In genomic region chr3:157867836-157868235, GRCm38 (mm10) we compare ENCODE assay signal across 22 mouse cellular contexts. TPM values are rescaled to one million over a fixed set of nuclear protein-coding genes. Genes with fewer than 3 reads are reported as not detected.
A peak's percentile ranks its signal among the peaks of the same experiment; 100 is the strongest.
DNase-seq lines count a peak whose midpoint lies in the region; ATAC-seq and TF ChIP-seq lines count a peak whose summit lies in the region.
"Had no signal": no experiment of that assay in that cellular context is flagged by ENCODE, and none has a peak within 500 bp of the region (broad histone marks: within the 10 kb centered on the region; RNA-seq: fewer than 3 reads in every experiment).

No protein-coding gene starts in this region.

- no peaks in the 10 kb centered on the region for H3K4me1 ChIP-seq in lung, embryonic 14.5 days (ENCODE audit: insufficient read depth)
- H3K4me1 ChIP-seq in lung, embryonic 16.5 days (replicated peaks; ENCODE audit: control insufficient read depth, insufficient read depth, low read length), result peaks cover 3% of the 10 kb centered on the region; the same call in 1 of the 2 replicates
- H3K4me1 ChIP-seq in lung, postnatal 0 days (ENCODE audit: insufficient read depth, low read depth, low read length), result no peaks in the 10 kb centered on the region
- no peaks in the 10 kb centered on the region for H3K4me1 ChIP-seq in lung, adult 2 months (ENCODE audit: control insufficient read depth, insufficient read depth, low read length)
- H3K4me1 ChIP-seq in stomach, embryonic 16.5 days (ENCODE audit: control insufficient read depth, insufficient read depth, low read length), result no peaks in the 10 kb centered on the region
- no peaks in the 10 kb centered on the region for H3K4me1 ChIP-seq in stomach, postnatal 0 days (replicated peaks; ENCODE audit: control insufficient read depth, insufficient read depth)

- no peak overlapping the region for H3K4me3 ChIP-seq in lung, embryonic 14.5 days (ENCODE audit: low read depth, low read length)
- H3K4me3 ChIP-seq in lung, embryonic 16.5 days (ENCODE audit: low read length), result no peak overlapping the region
- no peak overlapping the region for H3K4me3 ChIP-seq in lung, postnatal 0 days (ENCODE audit: low read depth, low read length)
- H3K4me3 ChIP-seq in lung, adult 2 months (replicated peaks; ENCODE audit: extremely low read depth, low read depth, low read length), result no peak overlapping the region
- no peak overlapping the region for H3K4me3 ChIP-seq in stomach, embryonic 16.5 days (replicated peaks; ENCODE audit: low read length)
- H3K4me3 ChIP-seq in stomach, postnatal 0 days (ENCODE audit: low read depth, low read length), result no peak overlapping the region

- H3K36me3 ChIP-seq in lung, embryonic 14.5 days (ENCODE audit: insufficient read depth), result no peaks in the 10 kb centered on the region
- H3K36me3 ChIP-seq in lung, embryonic 16.5 days (ENCODE audit: control insufficient read depth, insufficient read depth, low read length), result no peaks in the 10 kb centered on the region
- H3K36me3 ChIP-seq in lung, postnatal 0 days (ENCODE audit: insufficient read depth, low read length), result no peaks in the 10 kb centered on the region
- H3K36me3 ChIP-seq in stomach, embryonic 16.5 days (ENCODE audit: control insufficient read depth, insufficient read depth, low read length), result no peaks in the 10 kb centered on the region
- no peaks in the 10 kb centered on the region for H3K36me3 ChIP-seq in stomach, postnatal 0 days (ENCODE audit: control insufficient read depth, insufficient read depth, low read length)
- H3K36me3 ChIP-seq: G1E had no signal

- DNase-seq in lung, embryonic 14.5 days, result peak; percentile 51
- no peak for DNase-seq in lung, postnatal 4 days
- DNase-seq in lung, postnatal 25 days (ENCODE audit: low spot score), result no peak
- peak; percentile 55 for DNase-seq in lung, postnatal 0 days (ENCODE audit: low spot score)
- no peak for DNase-seq in lung, adult 2 months
- DNase-seq in stomach, postnatal 0 days (ENCODE audit: low spot score), result no peak
- DNase-seq: adrenal gland, adult 2 months; adrenal gland, adult 8-10 months; adrenal gland, postnatal 10 days; adrenal gland, postnatal 14 days; adrenal gland, postnatal 25 days; adrenal gland, postnatal 36 days; B cell, adult 2 months; cerebellum, adult 11 months; cerebellum, adult 11-12 months had no signal

- H3K27ac ChIP-seq in lung, embryonic 14.5 days (ENCODE audit: low read depth), result no peak overlapping the region
- H3K27ac ChIP-seq in lung, embryonic 16.5 days (ENCODE audit: low read length), result no peak overlapping the region
- H3K27ac ChIP-seq in lung, postnatal 0 days (ENCODE audit: low read length), result no peak overlapping the region
- H3K27ac ChIP-seq in stomach, embryonic 16.5 days (ENCODE audit: low read length), result peak overlapping the region; percentile 39; the same call in 1 of the 2 replicates
- H3K27ac ChIP-seq in stomach, postnatal 0 days (replicated peaks), result no peak overlapping the region

- no peak overlapping the region for H3K9ac ChIP-seq in lung, embryonic 14.5 days
- H3K9ac ChIP-seq in lung, embryonic 16.5 days (ENCODE audit: low read length), result no peak overlapping the region
- H3K9ac ChIP-seq in lung, postnatal 0 days (replicated peaks; ENCODE audit: low read depth), result no peak overlapping the region
- H3K9ac ChIP-seq in stomach, embryonic 16.5 days (ENCODE audit: low read length), result no peak overlapping the region
- H3K9ac ChIP-seq in stomach, postnatal 0 days (ENCODE audit: low read length), result no peak overlapping the region

- ATAC-seq in lung, embryonic 14.5 days (ENCODE audit: insufficient read depth), result no peak
- ATAC-seq in lung, embryonic 16.5 days (ENCODE audit: low read depth), result peak; percentile 64
- ATAC-seq in lung, postnatal 0 days, result no peak
- ATAC-seq in stomach, embryonic 16.5 days (ENCODE audit: insufficient read depth, low FRiP score), result 0 out of 2 replicates have a peak, but pooled peaks have one; percentile 44
- ATAC-seq in stomach, postnatal 0 days (ENCODE audit: low FRiP score, low TSS enrichment), result no peak; the same call in 1 of the 2 replicates
- ATAC-seq: activated CD4-positive, CD25-positive, alpha-beta regulatory T cell, adult 4 months; CD4-positive, CD25-positive, alpha-beta regulatory T cell, adult 4 months; Patski had no signal

- TF ChIP-seq POLR2A in lung, adult 2 months (IDR thresholded peaks at IDR 0.05; ENCODE audit: borderline replicate concordance, extremely low read depth, low read depth, low read length), result no peak

- no peaks in the 10 kb centered on the region for H3K27me3 ChIP-seq in lung, embryonic 14.5 days (ENCODE audit: insufficient read depth, low read length)
- no peaks in the 10 kb centered on the region for H3K27me3 ChIP-seq in lung, embryonic 16.5 days (ENCODE audit: control insufficient read depth, insufficient read depth, low read depth, low read length)
- H3K27me3 ChIP-seq in lung, postnatal 0 days (replicated peaks; ENCODE audit: insufficient read depth, low read length), result no peaks in the 10 kb centered on the region
- no peaks in the 10 kb centered on the region for H3K27me3 ChIP-seq in stomach, embryonic 16.5 days (ENCODE audit: control insufficient read depth, insufficient read depth, low read length)
- no peaks in the 10 kb centered on the region for H3K27me3 ChIP-seq in stomach, postnatal 0 days (ENCODE audit: control insufficient read depth, insufficient read depth, low read length)
- H3K27me3 ChIP-seq: CH12.LX, Patski had no signal

- no peak for TF ChIP-seq CTCF in lung, embryonic 14.5 days (IDR thresholded peaks at IDR 0.05; ENCODE audit: low read depth)
- no peak for TF ChIP-seq CTCF in lung, postnatal 0 days (IDR thresholded peaks at IDR 0.05)
- no peak for TF ChIP-seq CTCF in lung, adult 2 months (IDR thresholded peaks at IDR 0.05; ENCODE audit: insufficient read depth, low read length)
- TF ChIP-seq CTCF in stomach, postnatal 0 days (IDR thresholded peaks at IDR 0.05; ENCODE audit: low read depth), result no peak

- 34% methylated on average over 2 of the region's 2 CpGs for WGBS in lung, embryonic 14.5 days
- 44% methylated on average over 2 of the region's 2 CpGs for WGBS in lung, embryonic 16.5 days
- WGBS in lung, postnatal 0 days, result 50% methylated on average over 2 of the region's 2 CpGs
- 47% methylated on average over 2 of the region's 2 CpGs for WGBS in lung, adult 2 months
- 53% methylated on average over 2 of the region's 2 CpGs for WGBS in stomach, embryonic 16.5 days
- WGBS in stomach, postnatal 0 days, result 34% methylated on average over 2 of the region's 2 CpGs

- H3K4me2 ChIP-seq in lung, embryonic 14.5 days, result no peak overlapping the region
- no peak overlapping the region for H3K4me2 ChIP-seq in lung, embryonic 16.5 days (ENCODE audit: low read depth, low read length)
- no peak overlapping the region for H3K4me2 ChIP-seq in lung, postnatal 0 days (replicated peaks; ENCODE audit: low read depth, low read length)
- no peak overlapping the region for H3K4me2 ChIP-seq in stomach, embryonic 16.5 days (ENCODE audit: low read depth, low read length)
- H3K4me2 ChIP-seq in stomach, postnatal 0 days (replicated peaks; ENCODE audit: low read depth), result no peak overlapping the region

- no peaks in the 10 kb centered on the region for H3K9me3 ChIP-seq in lung, embryonic 14.5 days (ENCODE audit: low read depth, low read length)
- no peaks in the 10 kb centered on the region for H3K9me3 ChIP-seq in lung, embryonic 16.5 days (ENCODE audit: control insufficient read depth, low read length)
- no peaks in the 10 kb centered on the region for H3K9me3 ChIP-seq in lung, postnatal 0 days (ENCODE audit: low read length)
- H3K9me3 ChIP-seq in stomach, embryonic 16.5 days (replicated peaks; ENCODE audit: control insufficient read depth, low read length), result no peaks in the 10 kb centered on the region
- no peaks in the 10 kb centered on the region for H3K9me3 ChIP-seq in stomach, postnatal 0 days (ENCODE audit: control insufficient read depth, low read length)
- H3K9me3 ChIP-seq: G1E had no signal

- TF ChIP-seq EP300 in lung, postnatal 0 days (IDR thresholded peaks at IDR 0.05), result no peak
- no peak for TF ChIP-seq EP300 in stomach, postnatal 0 days (optimal IDR thresholded peaks at IDR 0.05)

RNA-seq across cellular contexts. Expression of gene Cth, which starts 57.0 kb away (rescaled TPM):
- polyA plus RNA-seq in lung, embryonic 14.5 days (2014; fragmentation: Nextera tagmentation; extraction: Ambion mirVana), result 10.5 and 11.3 TPM in 2 replicates
- 10.1 and 11.0 TPM in 2 replicates for polyA plus RNA-seq in lung, embryonic 16.5 days (2015; fragmentation: Nextera tagmentation; extraction: Ambion mirVana)
- 6.4 and 6.9 TPM in 2 replicates for polyA plus RNA-seq in lung, postnatal 0 days (2015; fragmentation: Nextera tagmentation; extraction: Ambion mirVana)
- 3.4 and 4.4 TPM in 2 replicates for polyA plus RNA-seq in lung, adult 2 months (2012; rRNA removed)
- 21.7 and 23.7 TPM in 2 replicates for polyA plus RNA-seq in stomach, embryonic 16.5 days (2015; fragmentation: Nextera tagmentation; extraction: Ambion mirVana)
- polyA plus RNA-seq in stomach, postnatal 0 days (2015; fragmentation: Nextera tagmentation; extraction: Ambion mirVana), result 8.5 and 9.3 TPM in 2 replicates
- polyA plus RNA-seq: CD4-positive, CD25-positive, alpha-beta regulatory T cell, adult 4 months; G1E had no signal

Comparison
In these comparisons a context has a peak if more than half of its experiments do, and no peak if none do; other contexts are left out.
1. ATAC-seq: peak in lung, embryonic 16.5 days (single experiment) and stomach, embryonic 16.5 days (single experiment); none in lung, embryonic 14.5 days (single experiment), lung, postnatal 0 days (single experiment) and stomach, postnatal 0 days (single experiment).
2. DNase-seq: peak in lung, embryonic 14.5 days (single experiment) and lung, postnatal 0 days (single experiment); none in lung, postnatal 4 days (0 of 2), lung, postnatal 25 days (single experiment), lung, adult 2 months (single experiment) and stomach, postnatal 0 days (single experiment).